Mouse (Mus musculus): Measurements from ENCODE around the gene Agbl1. TPM values are rescaled to one million over a fixed set of nuclear protein-coding genes. Genes with fewer than 3 reads are reported as not detected.

The Agbl1 gene
- polyA plus RNA-seq, 1 experiment: not detected

DNA sequence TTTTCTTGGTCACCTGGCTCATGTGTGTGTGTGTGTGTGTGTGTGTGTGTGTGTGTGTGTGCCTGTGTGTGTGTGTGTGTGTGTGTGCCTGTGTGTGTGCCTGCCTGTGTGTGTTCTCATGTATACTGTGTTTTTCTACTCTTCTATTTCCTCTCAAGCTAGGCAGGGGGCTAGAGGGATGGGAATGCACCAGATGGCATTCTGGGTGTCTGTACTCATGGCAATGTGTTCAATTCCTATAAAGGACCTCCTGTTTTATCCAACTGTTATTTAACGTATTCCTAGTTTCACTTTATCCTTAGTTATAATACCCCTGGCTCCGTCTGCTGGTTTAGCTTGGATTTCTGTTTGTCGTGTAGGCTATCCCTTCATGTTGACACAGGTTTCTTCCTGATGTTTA lies 149.8 kb downstream of the Agbl1 start:
- TF ChIP-seq POLR2A (IDR thresholded peaks at IDR 0.05; ENCODE audit: low read depth, low read length): no peak
- no peak for TF ChIP-seq CTCF (IDR thresholded peaks at IDR 0.05; ENCODE audit: borderline replicate concordance, insufficient read depth, low read length)
- no peak overlapping the region for H3K4me3 ChIP-seq (ENCODE audit: insufficient read depth, low read length)
- no peak overlapping the region for H3K27ac ChIP-seq (ENCODE audit: insufficient read depth, low read length)
- H3K4me1 ChIP-seq (ENCODE audit: control insufficient read depth, insufficient read depth, low read length): no peaks in the 10 kb centered on the region

- H3K4me3 ChIP-seq (ENCODE audit: insufficient read depth, low read length): no peak overlapping the region
- TF ChIP-seq POLR2A (IDR thresholded peaks at IDR 0.05; ENCODE audit: low read depth, low read length) (no peak), CTCF (IDR thresholded peaks at IDR 0.05; ENCODE audit: borderline replicate concordance, insufficient read depth, low read length) (no peak)
- no peak overlapping the region for H3K27ac ChIP-seq (ENCODE audit: insufficient read depth, low read length)
- H3K4me1 ChIP-seq (ENCODE audit: control insufficient read depth, insufficient read depth, low read length): no peaks in the 10 kb centered on the region
Observed at GRCm38 (mm10) chr7:76381986-76382385, 152.3 kb downstream of the Agbl1 start.

GRCm38 (mm10) chr7:76389240-76389639 lies 159.6 kb downstream of the Agbl1 start:
- Histone ChIP-seq H3K27ac (ENCODE audit: insufficient read depth, low read length) (no peak overlapping the region), H3K4me1 (ENCODE audit: control insufficient read depth, insufficient read depth, low read length) (no peaks in the 10 kb centered on the region), H3K4me3 (ENCODE audit: insufficient read depth, low read length) (no peak overlapping the region)
- TF ChIP-seq CTCF (IDR thresholded peaks at IDR 0.05; ENCODE audit: borderline replicate concordance, insufficient read depth, low read length): no peak
- TF ChIP-seq POLR2A (IDR thresholded peaks at IDR 0.05; ENCODE audit: low read depth, low read length): no peak

DNA sequence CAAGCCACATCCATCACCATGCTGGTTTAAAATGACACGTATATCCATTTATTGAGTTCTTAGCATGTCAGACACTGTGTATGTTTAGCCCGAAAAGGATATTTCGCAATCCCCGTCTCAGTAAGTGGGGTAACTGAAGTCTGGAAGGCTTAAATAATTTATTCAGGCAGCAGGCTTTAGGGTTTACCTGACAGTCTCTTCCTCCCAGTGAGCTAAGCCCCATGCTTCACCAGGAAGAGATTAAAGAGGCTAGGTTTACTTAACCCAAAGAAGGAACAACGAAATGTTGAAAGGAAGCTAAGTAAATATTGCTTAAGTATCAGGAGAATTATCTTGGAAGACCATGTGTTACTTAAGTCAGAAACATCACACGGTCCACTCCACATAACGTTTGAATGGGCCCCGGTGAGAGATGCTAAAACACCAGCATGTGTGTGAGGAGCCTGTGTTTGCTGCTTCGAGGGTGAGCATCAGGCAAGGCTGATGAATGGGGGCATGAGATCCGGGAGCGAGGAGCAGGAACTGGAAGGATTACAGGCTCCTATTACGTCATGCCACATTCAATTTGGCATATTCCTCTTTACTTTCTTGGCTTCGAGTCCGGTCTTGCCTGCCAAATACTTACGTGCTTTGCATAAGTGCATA lies 162.7 kb downstream of the Agbl1 start:
- Histone ChIP-seq H3K27ac (ENCODE audit: insufficient read depth, low read length) (no peak overlapping the region), H3K4me1 (ENCODE audit: control insufficient read depth, insufficient read depth, low read length) (no peaks in the 10 kb centered on the region), H3K4me3 (ENCODE audit: insufficient read depth, low read length) (no peak overlapping the region)
- TF ChIP-seq CTCF (IDR thresholded peaks at IDR 0.05; ENCODE audit: borderline replicate concordance, insufficient read depth, low read length) (no peak), POLR2A (IDR thresholded peaks at IDR 0.05; ENCODE audit: low read depth, low read length) (no peak)

DNA sequence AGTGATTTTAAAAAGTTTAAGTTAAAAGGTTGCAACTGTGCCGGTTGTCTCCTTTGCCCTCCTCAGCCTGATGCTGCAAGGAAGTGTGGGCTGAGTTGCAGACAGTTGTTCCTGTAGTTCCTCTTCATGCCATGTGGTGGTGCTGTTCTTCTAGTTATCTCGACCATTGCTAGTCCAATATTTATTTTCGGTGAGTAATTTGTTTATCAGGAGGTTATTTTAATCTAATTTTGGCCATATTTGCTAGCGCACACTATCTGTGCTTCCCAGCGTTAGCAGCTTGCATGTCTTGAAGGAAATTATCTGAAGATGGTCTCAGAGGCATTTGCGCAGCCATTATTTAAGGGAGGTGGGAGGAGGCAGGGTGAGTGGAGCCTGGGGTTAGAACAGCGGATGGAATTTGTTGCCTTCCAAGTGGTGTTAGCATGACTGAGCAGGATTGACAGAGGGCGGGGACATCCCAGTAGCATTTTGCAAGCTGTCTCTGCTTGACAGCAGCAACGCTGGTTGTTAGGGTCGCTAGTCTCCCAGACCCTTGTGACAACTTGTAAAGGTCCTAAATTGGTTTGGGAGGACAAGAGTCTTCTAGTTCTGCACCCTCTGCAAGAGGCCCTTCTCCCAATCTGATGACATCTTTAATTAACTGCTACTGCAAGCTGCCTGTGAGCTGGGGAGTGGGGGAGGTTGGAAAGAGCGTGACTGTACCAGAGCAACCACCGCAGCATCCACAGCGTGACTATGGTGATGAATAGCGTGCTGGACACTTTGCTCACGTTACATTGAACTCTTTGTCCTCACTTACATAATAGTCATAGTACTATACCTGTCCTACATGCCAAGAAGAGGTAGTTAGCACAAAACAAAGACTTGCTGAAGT lies 163.5 kb downstream of the Agbl1 start:
- H3K4me1 ChIP-seq (ENCODE audit: control insufficient read depth, insufficient read depth, low read length): no peaks in the 10 kb centered on the region
- no peak overlapping the region for H3K27ac ChIP-seq (ENCODE audit: insufficient read depth, low read length)
- H3K4me3 ChIP-seq (ENCODE audit: insufficient read depth, low read length): no peak overlapping the region
- peak; percentile 36; the same call in 1 of the 2 replicates for TF ChIP-seq CTCF (IDR thresholded peaks at IDR 0.05; ENCODE audit: borderline replicate concordance, insufficient read depth, low read length)
- TF ChIP-seq POLR2A (IDR thresholded peaks at IDR 0.05; ENCODE audit: low read depth, low read length): no peak

DNA sequence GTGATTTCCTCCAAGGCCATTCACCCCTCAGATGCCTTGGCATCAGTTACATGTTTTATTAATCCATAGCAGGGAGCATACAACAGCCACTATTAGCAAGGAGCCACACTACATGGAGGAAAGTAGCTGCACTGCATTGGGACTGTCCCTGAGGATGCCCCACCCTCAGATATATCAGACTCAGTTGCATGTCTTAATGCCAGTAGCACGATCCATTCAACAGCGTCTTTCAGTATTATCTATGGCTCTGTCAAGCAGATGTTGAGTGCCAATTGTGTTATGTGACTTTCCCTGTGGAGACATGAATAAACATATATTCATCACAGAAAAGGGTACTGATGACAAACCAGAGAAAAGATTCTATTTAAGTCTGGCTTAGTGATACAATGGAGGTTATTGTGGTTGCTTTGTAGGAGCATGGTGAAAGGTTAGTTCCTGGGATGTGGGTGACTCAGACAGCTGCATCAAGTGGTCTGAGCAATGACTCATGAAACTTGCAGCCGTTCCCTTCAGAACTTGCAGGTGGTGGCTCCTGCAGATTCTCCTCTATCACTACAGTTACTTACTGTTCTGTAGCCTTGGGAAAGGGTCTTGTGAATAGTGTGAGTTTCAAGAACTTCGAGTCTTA lies 178.4 kb downstream of the Agbl1 start:
- TF ChIP-seq POLR2A (IDR thresholded peaks at IDR 0.05; ENCODE audit: low read depth, low read length) (no peak), CTCF (IDR thresholded peaks at IDR 0.05; ENCODE audit: borderline replicate concordance, insufficient read depth, low read length) (no peak)
- Histone ChIP-seq H3K4me1 (ENCODE audit: control insufficient read depth, insufficient read depth, low read length) (peaks cover 9% of the 10 kb centered on the region), H3K27ac (ENCODE audit: insufficient read depth, low read length) (no peak overlapping the region), H3K4me3 (ENCODE audit: insufficient read depth, low read length) (no peak overlapping the region)

GRCm38 (mm10) chr7:76409020-76409419 lies 179.3 kb downstream of the Agbl1 start:
- Histone ChIP-seq H3K4me3 (ENCODE audit: insufficient read depth, low read length) (no peak overlapping the region), H3K4me1 (ENCODE audit: control insufficient read depth, insufficient read depth, low read length) (peaks cover 9% of the 10 kb centered on the region), H3K27ac (ENCODE audit: insufficient read depth, low read length) (no peak overlapping the region)
- TF ChIP-seq POLR2A (IDR thresholded peaks at IDR 0.05; ENCODE audit: low read depth, low read length): no peak
- TF ChIP-seq CTCF (IDR thresholded peaks at IDR 0.05; ENCODE audit: borderline replicate concordance, insufficient read depth, low read length): no peak

DNA sequence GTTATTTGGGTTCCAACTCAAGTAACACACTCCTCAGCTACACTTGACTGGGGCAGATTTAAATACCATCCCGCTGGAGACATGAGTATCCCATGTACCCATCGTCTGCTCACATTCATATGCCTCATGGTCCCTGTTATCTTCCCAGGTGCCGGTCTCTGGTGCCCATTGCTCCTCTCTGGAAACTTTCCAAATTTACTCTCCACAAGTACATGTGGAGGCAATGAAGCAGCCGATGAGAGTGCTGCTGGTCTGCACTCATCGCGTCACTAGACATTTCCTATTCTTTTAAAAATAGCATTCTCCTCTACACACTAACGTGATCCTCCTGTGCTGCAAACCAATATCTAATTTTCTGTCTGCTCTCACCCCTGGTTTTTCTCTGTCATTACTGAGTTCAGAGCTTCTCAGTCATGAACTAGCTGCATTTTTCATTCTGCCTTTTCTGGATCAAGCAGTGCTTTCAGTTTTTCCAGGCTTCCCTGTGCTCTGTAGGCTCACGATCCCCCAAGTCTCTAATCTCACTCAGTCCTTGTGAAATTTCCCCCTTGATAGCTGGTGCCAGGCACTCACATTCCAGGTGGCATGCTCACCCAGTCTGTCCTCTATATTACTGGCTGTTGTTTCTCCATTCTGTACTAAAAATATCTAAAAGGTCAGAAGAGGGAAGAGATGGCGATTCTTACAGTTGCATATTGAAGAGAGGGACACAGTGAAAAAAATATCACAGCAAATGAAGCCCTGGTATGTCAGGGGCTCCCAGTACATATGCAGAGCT lies 180.9 kb downstream of the Agbl1 start:
- no peak for TF ChIP-seq POLR2A (IDR thresholded peaks at IDR 0.05; ENCODE audit: low read depth, low read length)
- no peak for TF ChIP-seq CTCF (IDR thresholded peaks at IDR 0.05; ENCODE audit: borderline replicate concordance, insufficient read depth, low read length)
- Histone ChIP-seq H3K27ac (ENCODE audit: insufficient read depth, low read length) (no peak overlapping the region), H3K4me1 (ENCODE audit: control insufficient read depth, insufficient read depth, low read length) (peaks cover 9% of the 10 kb centered on the region), H3K4me3 (ENCODE audit: insufficient read depth, low read length) (no peak overlapping the region)

GRCm38 (mm10) chr7:76411933-76412587 lies 182.4 kb downstream of the Agbl1 start:
- Histone ChIP-seq H3K27ac (ENCODE audit: insufficient read depth, low read length) (no peak overlapping the region), H3K4me1 (ENCODE audit: control insufficient read depth, insufficient read depth, low read length) (peaks cover 9% of the 10 kb centered on the region), H3K4me3 (ENCODE audit: insufficient read depth, low read length) (no peak overlapping the region)
- TF ChIP-seq POLR2A (IDR thresholded peaks at IDR 0.05; ENCODE audit: low read depth, low read length) (no peak), CTCF (IDR thresholded peaks at IDR 0.05; ENCODE audit: borderline replicate concordance, insufficient read depth, low read length) (no peak)

All from embryonic fibroblast, embryonic 13.5 days (primary cell).